Mouse (Mus musculus): Measurements from ENCODE around the gene Baz1b.

DNA sequence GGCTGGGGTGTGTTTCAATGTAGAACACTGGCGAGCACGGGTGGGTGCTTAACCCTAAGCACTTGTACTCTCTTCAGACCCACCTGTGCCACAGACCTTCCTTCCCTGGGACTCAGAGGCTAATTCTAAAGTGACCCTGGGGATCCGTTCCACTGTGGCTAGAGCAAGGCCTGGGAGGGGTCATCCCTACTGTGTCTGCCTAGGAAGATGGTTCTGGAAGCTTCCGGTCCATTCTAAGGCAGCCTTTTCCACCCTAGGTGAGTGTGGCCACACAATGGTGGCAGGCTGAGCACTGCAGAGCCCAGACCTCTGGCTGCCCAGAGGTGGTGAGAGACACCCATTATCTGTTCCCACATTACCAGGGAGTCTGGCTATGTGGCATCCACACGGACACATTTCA, 99.9 kb downstream of the Baz1b start:
- no peak for TF ChIP-seq POLR2A (IDR thresholded peaks at IDR 0.05; ENCODE audit: borderline replicate concordance, extremely low read depth, insufficient read depth, insufficient read length, poor library complexity, severe bottlenecking)
- no peak for TF ChIP-seq CTCF (IDR thresholded peaks at IDR 0.05; ENCODE audit: borderline replicate concordance, extremely low read depth, insufficient read depth, insufficient read length)
